Mouse (Mus musculus) NIH3T3 (cell line): ENCODE measurements around the gene Ubxn7.

Experiments used
- DNase-seq: peaks from one replicate; pipeline ENCODE4 v3.0.0-alpha.2; 2012; ENCODE audit warnings: low read depth

The Ubxn7 gene

DNA sequence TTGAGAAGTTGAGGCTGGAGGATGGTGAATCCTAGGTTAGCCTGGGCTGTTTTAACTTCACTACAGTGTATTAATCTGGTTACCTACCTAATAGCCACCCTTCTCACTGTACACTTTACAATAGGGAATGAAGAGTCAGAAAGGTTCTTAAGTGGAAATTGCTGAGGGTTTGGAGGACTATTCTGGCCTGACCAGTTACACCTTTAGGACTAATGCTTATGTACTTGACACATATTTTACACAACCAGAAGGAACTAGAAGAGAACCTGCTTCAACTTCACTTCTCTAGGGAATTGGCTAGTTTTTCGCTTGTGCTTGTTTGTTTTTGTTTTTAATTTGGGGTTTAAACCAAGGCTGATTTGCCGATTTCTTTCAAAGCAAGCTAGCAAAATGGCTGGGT lies 101.1 kb downstream of the Ubxn7 start:
- no peak for DNase-seq

DNA sequence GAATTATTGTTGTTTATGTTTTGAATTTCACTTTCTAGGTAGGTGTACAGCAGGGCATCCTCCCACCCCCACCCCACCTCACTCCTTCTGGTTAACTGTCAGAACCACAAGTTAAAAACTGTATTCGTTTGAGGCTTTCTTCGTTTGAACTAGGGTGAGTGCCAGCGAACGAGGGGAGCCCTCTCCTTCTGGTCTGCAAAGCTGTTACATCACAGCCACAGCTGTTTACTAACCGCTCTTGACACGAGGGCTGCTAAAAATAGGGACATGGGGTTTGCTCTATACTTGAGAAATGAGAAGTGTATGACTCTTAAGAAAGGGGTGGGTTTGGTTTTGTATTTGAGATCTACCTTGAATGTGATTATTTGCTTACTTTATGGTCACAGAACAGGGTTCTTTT lies 102.0 kb downstream of the Ubxn7 start:
- DNase-seq, result no peak

DNA sequence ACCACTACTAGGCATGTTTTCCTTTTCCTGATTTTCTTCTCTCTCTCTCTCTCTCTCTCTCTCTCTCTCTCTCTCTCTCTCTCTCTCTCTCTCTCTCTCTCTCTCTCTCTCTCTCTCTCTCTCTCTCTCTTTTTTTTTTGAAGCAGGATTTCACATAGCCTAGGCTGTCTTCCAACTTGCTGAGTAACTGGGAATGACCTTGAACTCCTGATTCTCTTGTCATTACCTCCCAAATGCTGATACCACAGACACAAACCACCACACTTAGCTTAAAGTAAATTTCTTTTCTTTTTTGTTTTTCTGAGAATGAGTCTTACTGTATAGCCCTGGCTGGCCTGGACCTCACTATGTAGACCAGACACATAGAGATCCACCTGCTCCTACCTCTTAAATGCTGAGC lies 102.6 kb downstream of the Ubxn7 start:
- DNase-seq, result peak; percentile 59

DNA sequence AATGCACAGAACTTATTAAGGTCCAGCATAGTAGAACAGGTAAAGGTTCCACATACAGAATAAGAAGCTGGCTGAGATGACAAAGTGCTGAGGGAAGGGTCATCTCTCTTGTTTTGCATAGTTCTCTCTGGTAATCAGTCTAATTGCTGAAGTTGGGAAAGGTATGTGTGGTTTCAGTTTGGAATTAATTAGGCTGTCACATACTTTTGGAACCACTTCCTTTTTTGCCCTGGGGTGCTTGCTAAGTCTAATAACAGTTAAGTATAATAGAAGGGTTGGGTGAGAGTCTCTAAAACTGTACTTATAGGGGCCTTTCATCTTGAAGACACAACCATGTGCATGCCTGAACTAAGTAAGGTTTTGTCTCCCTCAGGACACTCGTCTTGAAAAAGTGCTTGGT lies 104.6 kb downstream of the Ubxn7 start:
- no peak for DNase-seq

DNA sequence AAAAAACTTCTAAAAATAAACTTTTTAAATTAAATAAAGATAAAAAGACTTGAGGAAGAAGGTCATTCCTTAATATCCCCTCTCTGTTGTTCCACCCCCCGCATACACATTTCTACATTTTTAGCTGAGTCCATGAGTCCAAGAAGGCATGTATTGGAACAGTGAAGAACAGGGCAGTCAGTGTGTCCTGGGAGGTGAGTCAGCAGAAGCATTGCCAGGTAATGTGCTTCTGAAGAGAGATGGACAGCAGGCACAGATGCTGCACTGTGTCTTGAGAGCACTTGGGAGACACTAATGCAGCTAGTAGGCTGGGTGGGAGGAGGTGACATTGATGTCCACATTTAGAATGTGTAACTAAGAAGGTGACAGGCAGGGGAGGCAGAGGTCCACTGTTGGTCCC lies 105.2 kb downstream of the Ubxn7 start:
- DNase-seq, result no peak

DNA sequence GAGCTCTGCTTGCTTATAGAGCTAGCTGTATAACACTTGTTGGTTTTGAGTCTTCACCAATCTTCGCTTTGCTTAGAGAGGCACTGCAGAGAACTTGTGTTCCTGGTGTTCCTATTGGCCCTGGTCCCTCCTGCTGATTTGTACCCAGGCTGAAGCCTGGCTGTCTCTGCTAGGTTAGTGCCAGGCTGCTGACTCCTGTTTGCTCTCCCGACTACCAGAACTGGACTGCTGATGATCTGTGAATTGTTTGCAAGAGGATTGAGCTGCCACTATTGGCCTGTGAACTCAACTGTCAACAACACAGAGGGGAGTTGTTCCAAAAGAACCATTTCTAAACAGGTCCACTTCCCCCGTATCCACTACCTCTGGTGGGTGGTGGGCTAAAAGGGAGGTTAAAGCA lies 109.4 kb downstream of the Ubxn7 start:
- DNase-seq, result no peak
